In genomic region chr6:5827064-5827463, GRCm38 (mm10) we compare ENCODE assay signal across 12 mouse cellular contexts.
A peak's percentile ranks its signal among the peaks of the same experiment; 100 is the strongest.
DNase-seq lines count a peak whose midpoint lies in the region; ATAC-seq and TF ChIP-seq lines count a peak whose summit lies in the region.
"Had no signal": no experiment of that assay in that cellular context is flagged by ENCODE, and none has a peak within 500 bp of the region (broad histone marks: within the 10 kb centered on the region; RNA-seq: fewer than 3 reads in every experiment).

No protein-coding gene starts in this region.

- no peak for ATAC-seq in kidney, postnatal 0 days (replicated peaks; ENCODE audit: low FRiP score, low read depth)
- ATAC-seq: inflammation-experienced regulatory T-cells, adult 6 months; midbrain, embryonic 15.5 days had no signal

- DNase-seq in cerebellum, postnatal 10 days, result peak; percentile 11 to 36
- no peak for DNase-seq in cerebellum, adult 11 months
- DNase-seq in kidney, postnatal 0 days (ENCODE audit: low spot score), result no peak
- no peak for DNase-seq in kidney, adult 11 months
- DNase-seq in 416B (ENCODE audit: low read depth), result peak; percentile 12
- peak; percentile 60 for DNase-seq in R1 (ENCODE audit: low read depth, low spot score)
- DNase-seq in thymus, postnatal 10 days (ENCODE audit: low spot score in 2 of 2), result no peak
- no peak for DNase-seq in gastrocnemius, adult 8-10 months (ENCODE audit: low spot score in 2 of 2)
- DNase-seq: liver; lung, postnatal 36 days had no signal

- H3K4me1 ChIP-seq in kidney, postnatal 0 days (replicated peaks; ENCODE audit: insufficient read depth, low read length), result no peaks in the 10 kb centered on the region; the same call in 1 of the 2 replicates
- H3K4me1 ChIP-seq: midbrain, embryonic 15.5 days had no signal

- no peak overlapping the region for H3K9ac ChIP-seq in kidney, postnatal 0 days (ENCODE audit: low read depth, low read length)
- H3K9ac ChIP-seq: midbrain, embryonic 15.5 days had no signal

- H3K36me3 ChIP-seq in kidney, postnatal 0 days (ENCODE audit: insufficient read depth, low read length), result no peaks in the 10 kb centered on the region
- H3K36me3 ChIP-seq: midbrain, embryonic 15.5 days had no signal

- 59% methylated on average over 4 of the region's 4 CpGs for WGBS in kidney, postnatal 0 days

- H3K27me3 ChIP-seq in kidney, postnatal 0 days (ENCODE audit: insufficient read depth, low read length), result no peaks in the 10 kb centered on the region
- H3K27me3 ChIP-seq: midbrain, embryonic 15.5 days had no signal

- H3K27ac ChIP-seq in kidney, postnatal 0 days, result no peak overlapping the region
- H3K27ac ChIP-seq: midbrain, embryonic 15.5 days had no signal

- H3K4me3 ChIP-seq in kidney, postnatal 0 days (replicated peaks; ENCODE audit: low read depth, low read length), result no peak overlapping the region
- H3K4me3 ChIP-seq: midbrain, embryonic 15.5 days had no signal

- H3K9me3 ChIP-seq in kidney, postnatal 0 days (replicated peaks; ENCODE audit: low read length), result no peaks in the 10 kb centered on the region
- H3K9me3 ChIP-seq: midbrain, embryonic 15.5 days had no signal

- TF ChIP-seq CTCF in kidney, postnatal 0 days (IDR thresholded peaks at IDR 0.05; ENCODE audit: low read depth), result peak; percentile 44

- no peak overlapping the region for H3K4me2 ChIP-seq in kidney, postnatal 0 days (ENCODE audit: low read length)
- H3K4me2 ChIP-seq: midbrain, embryonic 15.5 days had no signal

Comparison
In these comparisons a context has a peak if more than half of its experiments do, and no peak if none do; other contexts are left out.
1. DNase-seq: peak in cerebellum, postnatal 10 days (2 of 2), 416B (single experiment) and R1 (single experiment); none in cerebellum, adult 11 months (single experiment), kidney, postnatal 0 days (single experiment), kidney, adult 11 months (single experiment), thymus, postnatal 10 days (0 of 2) and gastrocnemius, adult 8-10 months (0 of 2).